25 mouse cellular contexts compared by ENCODE assay signal in the genomic region with DNA sequence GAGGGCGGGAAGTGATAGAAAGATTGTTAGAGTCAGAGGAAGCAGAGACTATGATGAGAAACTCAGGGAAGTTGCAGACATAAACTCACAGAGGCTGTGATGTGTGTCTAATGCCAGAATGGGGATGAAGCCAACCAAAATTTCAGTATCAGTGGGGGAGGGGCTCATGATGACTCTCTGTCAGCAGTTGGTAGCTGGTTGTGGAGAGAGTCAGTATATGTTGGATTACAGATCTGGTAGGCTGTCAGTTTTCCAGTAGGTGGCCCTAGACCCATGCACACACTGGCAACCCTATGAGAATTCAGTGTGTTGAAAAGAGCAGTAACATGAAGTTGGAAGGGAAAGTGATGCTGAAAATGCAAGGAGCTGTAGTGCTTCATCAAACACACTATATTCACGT.
"Had no signal": no experiment of that assay in that cellular context is flagged by ENCODE, and none has a peak within 500 bp of the region (broad histone marks: within the 10 kb centered on the region; RNA-seq: fewer than 3 reads in every experiment).

No protein-coding gene starts in this region.

- H3K4me1 ChIP-seq: heart, embryonic 10.5 days; heart, embryonic 13.5 days; heart, embryonic 15.5 days; hindbrain, embryonic 12.5 days; intestine, embryonic 15.5 days; limb, embryonic 15.5 days; liver, embryonic 12.5 days had no signal

- H3K4me2 ChIP-seq: heart, embryonic 13.5 days; heart, embryonic 15.5 days; hindbrain, embryonic 12.5 days; hindbrain, embryonic 14.5 days; intestine, embryonic 15.5 days; limb, embryonic 13.5 days; limb, embryonic 15.5 days; liver, embryonic 12.5 days had no signal

- H3K4me3 ChIP-seq: heart, embryonic 10.5 days; heart, embryonic 13.5 days; heart, embryonic 15.5 days; hindbrain, embryonic 12.5 days; intestine, embryonic 15.5 days; limb, embryonic 13.5 days; limb, embryonic 15.5 days; liver, embryonic 12.5 days had no signal

- H3K9ac ChIP-seq: heart, embryonic 13.5 days; heart, embryonic 15.5 days; hindbrain, embryonic 12.5 days; hindbrain, embryonic 14.5 days; intestine, embryonic 15.5 days; limb, embryonic 13.5 days; limb, embryonic 15.5 days; liver, embryonic 12.5 days; liver, embryonic 14.5 days had no signal

- H3K9me3 ChIP-seq: heart, embryonic 10.5 days; heart, embryonic 13.5 days; heart, embryonic 15.5 days; hindbrain, embryonic 12.5 days; intestine, embryonic 15.5 days; limb, embryonic 13.5 days; limb, embryonic 15.5 days; liver, embryonic 12.5 days had no signal

- DNase-seq: gastrocnemius, postnatal 14 days; gastrocnemius, postnatal 36 days; heart, adult 18-20 months; heart, postnatal 14 days; heart, postnatal 36 days; kidney, adult 18-20 months; kidney, adult 8-10 months; kidney, postnatal 10 days; kidney, postnatal 25 days; kidney, postnatal 4 days; layer of hippocampus, adult 9-11 months; layer of hippocampus, postnatal 36 days had no signal

- ATAC-seq: hindbrain, embryonic 16.5 days; inflammation-experienced regulatory T-cells, adult 6 months; intestine, embryonic 15.5 days; intestine, postnatal 0 days; liver, embryonic 12.5 days had no signal

- H3K36me3 ChIP-seq: heart, embryonic 10.5 days; heart, embryonic 13.5 days; heart, embryonic 15.5 days; hindbrain, embryonic 12.5 days; intestine, embryonic 15.5 days; limb, embryonic 13.5 days; limb, embryonic 15.5 days; liver, embryonic 12.5 days had no signal

- H3K27ac ChIP-seq: heart, embryonic 10.5 days; heart, embryonic 13.5 days; heart, embryonic 15.5 days; hindbrain, embryonic 12.5 days; hindbrain, embryonic 14.5 days; intestine, embryonic 15.5 days; limb, embryonic 13.5 days; limb, embryonic 15.5 days; liver, embryonic 12.5 days; liver, embryonic 14.5 days had no signal

- H3K27me3 ChIP-seq: heart, embryonic 13.5 days; heart, embryonic 15.5 days; hindbrain, embryonic 12.5 days; intestine, embryonic 15.5 days; limb, embryonic 13.5 days; liver, embryonic 12.5 days had no signal
